Mouse (Mus musculus): ENCODE data around the gene Gm2042. TPM values are rescaled to one million over a fixed set of nuclear protein-coding genes. Genes with fewer than 3 reads are reported as not detected.
"Not testable (repeated sequence)": the region's sequence is repeated elsewhere in the genome, so short reads cannot be mapped to it uniquely, and the experiment has no call there.

Gm2042 gene
- total RNA-seq (2021), result not detected
- long read RNA-seq, experiment 1, result 0 reads
- long read RNA-seq, experiment 2, result 0 reads

- not testable (repeated sequence) for DNase-seq
These were observed at the start of gene Gm2042 for GRCm38 (mm10) chr12:87953780-87954179. TSS of gene Gm2042 (plus strand) at chr12:87954080.

- DNase-seq, result not testable (repeated sequence)
These were observed 34.2 kb upstream of the Gm2042 start, which contains the start of gene Gm2035 for GRCm38 (mm10) chr12:87919721-87920120. TSS of gene Gm2035 (minus strand) at chr12:87919857.

DNA sequence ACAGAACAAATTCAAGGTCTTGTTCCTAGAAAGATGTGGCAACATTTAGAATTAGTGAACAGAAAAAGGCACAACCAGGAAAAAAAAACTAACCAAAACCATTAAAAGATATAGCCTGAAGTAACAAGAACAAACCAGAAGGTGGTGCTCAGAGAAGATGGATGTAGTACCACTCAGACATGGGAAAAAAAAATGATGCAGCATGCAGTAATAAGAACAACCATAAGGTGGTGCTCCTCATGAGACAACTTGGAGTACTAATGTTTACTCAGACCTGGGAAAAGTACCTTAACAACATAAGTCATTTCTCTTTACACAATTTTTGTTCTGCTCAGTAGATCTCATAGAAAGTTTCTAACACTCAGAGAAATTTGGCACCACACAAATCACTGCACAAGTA lies 30.1 kb downstream of the Gm2042 start:
- DNase-seq, result not testable (repeated sequence)

GRCm38 (mm10) chr12:88004118-88004517 lies 50.2 kb downstream of the Gm2042 start:
- not testable (repeated sequence) for DNase-seq

Other genes with a start within 250 kb of the Gm2042 start
- not detected for gene Gm21319, start 178.3 kb upstream of the Gm2042 start, total RNA-seq (2021)
- gene Gm21936, start 158.6 kb upstream of the Gm2042 start, total RNA-seq (2021), result not detected
- gene BB287469, start 137.5 kb upstream of the Gm2042 start, total RNA-seq (2021), result not detected
- not detected for gene Gm2001, start 111.7 kb upstream of the Gm2042 start, total RNA-seq (2021)
- not detected for gene Gm2016, start 80.0 kb upstream of the Gm2042 start, total RNA-seq (2021)
- gene Gm2022, start 58.7 kb upstream of the Gm2042 start, total RNA-seq (2021), result not detected
- gene Gm2035, start 34.2 kb upstream of the Gm2042 start, total RNA-seq (2021), result not detected
- not detected for gene Gm2075, start 57.8 kb downstream of the Gm2042 start, total RNA-seq (2021)
- not detected for gene Gm6803, start 64.7 kb downstream of the Gm2042 start, total RNA-seq (2021)
- not detected for gene Gm2056, start 72.9 kb downstream of the Gm2042 start, total RNA-seq (2021)
- not detected for gene Gm16368, start 129.6 kb downstream of the Gm2042 start, total RNA-seq (2021)
- gene Gm10436, start 228.0 kb downstream of the Gm2042 start, total RNA-seq (2021), result not detected